Mouse (Mus musculus): ENCODE measurements around the gene Tmem37. TPM values are rescaled to one million over a fixed set of nuclear protein-coding genes. Genes with fewer than 3 reads are reported as not detected.

Tmem37 gene
- polyA plus RNA-seq, 1 experiment, result 80.0 TPM

- Histone ChIP-seq H3K4me3 (replicated peaks; ENCODE audit: extremely low read depth, low read depth, low read length) (no peak overlapping the region), H3K4me1 (ENCODE audit: control insufficient read depth, insufficient read depth, low read length) (peaks cover 12% of the 10 kb centered on the region)
- TF ChIP-seq POLR2A (IDR thresholded peaks at IDR 0.05; ENCODE audit: borderline replicate concordance, extremely low read depth, low read depth, low read length) (no peak), CTCF (IDR thresholded peaks at IDR 0.05; ENCODE audit: insufficient read depth, low read length) (no peak)
- 73% methylated on average over 9 of the region's 9 CpGs for WGBS
- DNase-seq, result no peak
These were observed 41.8 kb upstream of the Tmem37 start for GRCm38 (mm10) chr1:120115671-120116081.

DNA sequence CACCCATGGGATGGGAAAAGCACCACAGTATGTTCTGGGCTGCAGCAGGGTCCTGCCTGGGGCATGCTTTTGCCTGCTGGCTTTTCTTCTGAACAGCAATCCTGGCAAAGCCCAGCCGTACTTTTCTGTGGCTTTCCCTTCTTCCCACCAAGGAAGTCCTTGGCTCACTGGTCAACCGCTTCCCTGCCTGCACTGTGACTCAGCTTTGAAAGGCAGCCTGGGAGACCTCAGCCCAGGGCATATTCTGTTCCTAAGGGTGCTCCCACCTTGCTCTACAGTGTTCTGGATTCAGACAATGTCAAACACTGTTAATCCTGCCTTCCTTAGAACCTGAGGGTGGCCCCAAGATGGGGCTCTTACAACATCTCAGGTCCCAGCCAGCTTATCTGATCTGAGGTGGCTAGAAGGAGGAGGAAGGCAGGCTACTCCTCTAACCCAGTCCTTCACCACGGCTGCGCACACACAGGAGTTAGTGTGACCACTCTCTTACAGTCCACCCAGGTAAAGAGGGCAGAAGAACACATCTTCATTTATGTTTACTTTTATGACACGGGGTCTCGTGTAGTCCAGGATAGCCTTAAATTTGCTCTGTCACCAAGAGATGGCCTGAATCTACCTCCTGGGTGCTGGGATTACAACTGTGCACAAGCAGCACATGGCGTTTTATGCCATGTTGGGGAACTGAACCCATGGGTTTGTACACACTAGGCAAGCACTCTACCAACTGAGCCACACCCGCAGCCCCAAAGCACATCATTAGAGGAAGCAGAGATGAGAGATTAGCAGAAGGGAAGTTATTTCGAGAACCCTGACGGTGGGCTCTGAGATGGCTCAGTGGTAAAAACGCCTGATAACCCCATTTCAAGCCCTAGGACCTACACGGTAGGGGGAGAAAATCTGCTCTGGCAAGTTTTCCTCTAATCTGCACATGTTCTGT lies 38.6 kb upstream of the Tmem37 start:
- H3K4me1 ChIP-seq (ENCODE audit: control insufficient read depth, insufficient read depth, low read length), result peaks cover 4% of the 10 kb centered on the region; the same call in 1 of the 2 replicates
- DNase-seq, result no peak
- H3K4me3 ChIP-seq (replicated peaks; ENCODE audit: extremely low read depth, low read depth, low read length), result no peak overlapping the region
- no peak for TF ChIP-seq POLR2A (IDR thresholded peaks at IDR 0.05; ENCODE audit: borderline replicate concordance, extremely low read depth, low read depth, low read length)
- no peak for TF ChIP-seq CTCF (IDR thresholded peaks at IDR 0.05; ENCODE audit: insufficient read depth, low read length)
- WGBS, result 76% methylated on average over 12 of the region's 12 CpGs

DNA sequence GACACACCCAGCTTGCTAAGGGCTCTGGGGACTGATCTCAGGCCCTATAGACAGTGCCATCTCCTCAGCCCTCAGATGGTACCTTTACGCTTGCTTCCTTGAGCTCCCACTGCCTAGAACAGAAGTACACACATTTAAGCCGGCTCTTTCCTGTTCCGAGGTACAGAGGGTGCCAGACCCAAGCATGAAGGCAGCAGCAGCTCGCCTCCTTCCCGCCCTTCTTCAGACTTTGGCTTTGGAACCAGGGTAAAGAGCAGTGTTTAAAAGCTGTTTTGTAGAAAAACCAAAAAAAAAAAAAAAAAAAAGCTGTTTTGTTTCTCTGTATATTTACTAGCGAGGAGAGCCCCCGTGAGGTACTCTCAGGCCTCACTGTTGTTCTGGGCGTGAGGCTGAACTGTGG lies 37.9 kb upstream of the Tmem37 start:
- DNase-seq, result no peak
- H3K4me3 ChIP-seq (replicated peaks; ENCODE audit: extremely low read depth, low read depth, low read length), result no peak overlapping the region
- H3K4me1 ChIP-seq (ENCODE audit: control insufficient read depth, insufficient read depth, low read length), result peaks cover 4% of the 10 kb centered on the region; the same call in 1 of the 2 replicates
- TF ChIP-seq POLR2A (IDR thresholded peaks at IDR 0.05; ENCODE audit: borderline replicate concordance, extremely low read depth, low read depth, low read length) (no peak), CTCF (IDR thresholded peaks at IDR 0.05; ENCODE audit: insufficient read depth, low read length) (no peak)
- 80% methylated on average over 8 of the region's 8 CpGs for WGBS

GRCm38 (mm10) chr1:120109741-120110432 lies 36.0 kb upstream of the Tmem37 start:
- Histone ChIP-seq H3K4me3 (replicated peaks; ENCODE audit: extremely low read depth, low read depth, low read length) (no peak overlapping the region), H3K4me1 (ENCODE audit: control insufficient read depth, insufficient read depth, low read length) (no peaks in the 10 kb centered on the region)
- no peak for DNase-seq
- no peak for TF ChIP-seq POLR2A (IDR thresholded peaks at IDR 0.05; ENCODE audit: borderline replicate concordance, extremely low read depth, low read depth, low read length)
- no peak for TF ChIP-seq CTCF (IDR thresholded peaks at IDR 0.05; ENCODE audit: insufficient read depth, low read length)
- 89% methylated on average over 19 of the region's 19 CpGs for WGBS

DNA sequence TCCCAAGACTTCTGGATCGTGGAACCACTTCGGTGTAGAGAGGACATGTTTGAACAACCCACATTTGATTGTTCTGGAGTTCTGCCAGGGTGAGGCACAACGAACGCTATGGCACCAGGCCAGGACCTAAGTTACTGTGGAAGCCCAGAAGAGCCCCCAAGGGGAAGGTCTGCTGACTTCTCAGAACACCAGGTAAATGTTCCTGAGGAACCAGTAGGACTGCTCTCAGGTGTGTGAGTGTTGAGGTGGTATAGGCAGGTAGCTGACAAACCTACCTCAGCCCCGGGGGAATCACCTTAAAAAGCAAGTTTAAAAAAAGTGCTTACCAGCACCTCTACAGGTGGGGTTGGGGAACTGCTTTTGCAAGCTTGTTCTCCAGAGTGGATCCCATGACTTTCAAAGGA lies 31.7 kb upstream of the Tmem37 start:
- peak; percentile 38 for DNase-seq
- Histone ChIP-seq H3K4me3 (replicated peaks; ENCODE audit: extremely low read depth, low read depth, low read length) (no peak overlapping the region), H3K4me1 (ENCODE audit: control insufficient read depth, insufficient read depth, low read length) (no peaks in the 10 kb centered on the region)
- WGBS, result 31% methylated on average over 5 of the region's 5 CpGs
- TF ChIP-seq POLR2A (IDR thresholded peaks at IDR 0.05; ENCODE audit: borderline replicate concordance, extremely low read depth, low read depth, low read length), result no peak

- 72% methylated on average over 3 of the region's 3 CpGs for WGBS
These were observed 27.3 kb upstream of the Tmem37 start for GRCm38 (mm10) chr1:120101227-120101609.

GRCm38 (mm10) chr1:120100456-120101226 lies 26.8 kb upstream of the Tmem37 start:
- 63% methylated on average over 8 of the region's 8 CpGs for WGBS
- Histone ChIP-seq H3K4me1 (ENCODE audit: control insufficient read depth, insufficient read depth, low read length) (no peaks in the 10 kb centered on the region), H3K4me3 (replicated peaks; ENCODE audit: extremely low read depth, low read depth, low read length) (no peak overlapping the region)
- no peak for DNase-seq
- TF ChIP-seq POLR2A (IDR thresholded peaks at IDR 0.05; ENCODE audit: borderline replicate concordance, extremely low read depth, low read depth, low read length), result no peak
- TF ChIP-seq CTCF (IDR thresholded peaks at IDR 0.05; ENCODE audit: insufficient read depth, low read length), result no peak

More at GRCm38 (mm10) chr1:120101227-120101609, 27.3 kb upstream of the Tmem37 start:
- H3K4me1 ChIP-seq (ENCODE audit: control insufficient read depth, insufficient read depth, low read length), result no peaks in the 10 kb centered on the region
- no peak overlapping the region for H3K4me3 ChIP-seq (replicated peaks; ENCODE audit: extremely low read depth, low read depth, low read length)
- DNase-seq, result no peak
- no peak for TF ChIP-seq CTCF (IDR thresholded peaks at IDR 0.05; ENCODE audit: insufficient read depth, low read length)
- no peak for TF ChIP-seq POLR2A (IDR thresholded peaks at IDR 0.05; ENCODE audit: borderline replicate concordance, extremely low read depth, low read depth, low read length)

- DNase-seq, result no peak
- no peaks in the 10 kb centered on the region for H3K4me1 ChIP-seq (ENCODE audit: control insufficient read depth, insufficient read depth, low read length)
- TF ChIP-seq CTCF (IDR thresholded peaks at IDR 0.05; ENCODE audit: insufficient read depth, low read length), result no peak
- TF ChIP-seq POLR2A (IDR thresholded peaks at IDR 0.05; ENCODE audit: borderline replicate concordance, extremely low read depth, low read depth, low read length), result no peak
- no peak overlapping the region for H3K4me3 ChIP-seq (replicated peaks; ENCODE audit: extremely low read depth, low read depth, low read length)
- 31% methylated on average over 6 of the region's 6 CpGs for WGBS
These were observed 25.6 kb upstream of the Tmem37 start for GRCm38 (mm10) chr1:120099483-120099882.

DNA sequence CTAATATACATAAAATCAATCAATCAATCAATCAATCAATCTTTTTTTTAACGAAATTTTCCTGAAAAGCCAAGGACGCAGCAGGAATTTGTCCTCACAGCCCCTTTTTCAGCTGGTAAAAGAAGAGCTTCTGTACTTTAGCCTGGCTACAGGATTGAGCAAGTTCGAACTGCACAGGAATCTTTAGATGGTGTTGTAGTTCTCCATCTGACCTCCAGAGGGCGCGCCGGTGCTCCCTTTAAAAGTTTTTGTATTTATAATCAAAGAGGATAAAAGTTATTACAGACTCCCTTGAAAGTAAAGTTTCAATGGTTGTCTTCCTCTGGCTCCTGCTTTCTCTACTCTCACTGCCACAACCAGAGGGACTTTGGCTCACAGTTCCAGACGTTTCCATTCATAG lies 24.5 kb upstream of the Tmem37 start:
- 10% methylated on average over 7 of the region's 7 CpGs for WGBS
- Histone ChIP-seq H3K4me1 (ENCODE audit: control insufficient read depth, insufficient read depth, low read length) (no peaks in the 10 kb centered on the region), H3K4me3 (replicated peaks; ENCODE audit: extremely low read depth, low read depth, low read length) (no peak overlapping the region)
- no peak for TF ChIP-seq POLR2A (IDR thresholded peaks at IDR 0.05; ENCODE audit: borderline replicate concordance, extremely low read depth, low read depth, low read length)
- TF ChIP-seq CTCF (IDR thresholded peaks at IDR 0.05; ENCODE audit: insufficient read depth, low read length), result peak; percentile 67
- DNase-seq, result peak; percentile 68
